Mouse (Mus musculus) spleen, postnatal 4 days (tissue): Measurements from ENCODE around the gene 1500015O10Rik.

Experiments used
- DNase-seq, 2 experiments: peaks; one replicate each; pipeline ENCODE4 v3.0.0; 2022; ENCODE audit warnings: low spot score in 2 of 2

1500015O10Rik gene

GRCm38 (mm10) chr1:43730491-43730924, at the start of gene 1500015O10Rik:
Gene 1500015O10Rik (plus strand): TSS chr1:43730602.
- no peak for DNase-seq

- no peak for DNase-seq
These were observed 40.4 kb upstream of the 1500015O10Rik start for GRCm38 (mm10) chr1:43689983-43690382.

- no peak for DNase-seq
These were observed 39.9 kb upstream of the 1500015O10Rik start for GRCm38 (mm10) chr1:43690507-43690906.

- no peak for DNase-seq
These were observed 36.3 kb upstream of the 1500015O10Rik start for GRCm38 (mm10) chr1:43694076-43694475.

- no peak for DNase-seq
These were observed 35.4 kb upstream of the 1500015O10Rik start for GRCm38 (mm10) chr1:43694851-43695545.

DNA sequence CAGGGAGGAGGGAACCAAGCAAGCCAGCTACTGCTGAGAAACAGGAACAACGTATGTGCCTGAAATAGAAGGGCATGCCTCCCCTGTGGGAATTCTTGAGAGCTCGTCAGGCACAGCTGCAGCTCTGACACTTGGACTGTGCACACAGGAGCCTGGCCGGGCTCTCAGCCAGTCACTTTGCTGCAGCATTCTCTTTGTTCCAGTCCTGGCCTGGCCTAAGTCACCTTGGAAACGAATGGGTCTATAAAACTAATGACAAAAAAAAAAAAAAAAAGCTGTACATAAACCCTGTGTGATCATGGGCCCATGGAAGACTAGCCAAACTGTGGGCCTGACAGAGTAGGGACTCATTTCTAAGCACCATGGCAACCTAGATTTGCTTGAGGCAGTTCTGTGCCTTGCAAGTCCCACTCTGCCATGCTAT, 31.8 kb upstream of the 1500015O10Rik start:
- DNase-seq, result no peak

DNA sequence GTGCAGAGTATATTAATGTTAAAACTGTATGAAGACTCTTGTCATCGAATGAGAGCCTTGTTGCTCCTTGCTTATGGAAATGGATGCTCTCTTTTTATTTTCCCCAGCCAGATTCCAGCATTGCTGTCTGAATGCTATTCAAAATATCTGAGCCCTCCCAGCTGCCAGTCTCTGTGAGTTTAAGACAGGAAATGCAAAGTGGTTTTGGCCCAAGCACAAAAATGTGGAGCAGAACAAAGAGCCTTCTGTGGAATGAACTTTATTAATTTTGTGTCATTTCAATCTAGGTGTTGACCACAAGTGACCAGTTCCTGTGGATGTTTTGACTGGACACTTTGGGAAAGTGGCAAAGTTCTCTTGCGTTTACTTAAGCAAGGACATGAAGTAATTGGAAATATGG, 15.6 kb upstream of the 1500015O10Rik start:
- no peak for DNase-seq

- no peak for DNase-seq
These were observed 12.4 kb upstream of the 1500015O10Rik start for GRCm38 (mm10) chr1:43717967-43718366.

- DNase-seq, result no peak
These were observed 11.6 kb upstream of the 1500015O10Rik start for GRCm38 (mm10) chr1:43718793-43719192.

- DNase-seq, result no peak
These were observed 7.9 kb upstream of the 1500015O10Rik start for GRCm38 (mm10) chr1:43722459-43722858.

DNA sequence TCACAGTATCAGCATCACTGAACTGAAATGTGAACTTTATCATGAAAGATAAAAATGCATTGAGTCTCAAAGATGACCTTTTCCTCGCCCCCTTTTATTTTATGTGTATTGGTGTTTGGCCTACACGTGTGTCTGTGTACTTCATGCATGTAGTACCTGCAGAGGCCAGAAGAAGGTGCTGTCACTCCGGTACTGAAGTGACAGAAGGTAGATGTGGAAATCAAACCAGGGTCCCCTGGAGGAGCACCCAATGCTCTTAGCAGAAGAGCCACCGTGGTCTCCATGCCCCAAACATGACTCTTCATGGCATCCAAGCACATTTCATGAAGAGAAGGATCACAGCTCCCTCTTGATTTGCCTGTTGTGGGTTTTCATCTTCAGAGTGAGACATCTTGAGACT, 1.7 kb downstream of the 1500015O10Rik start:
- DNase-seq, result no peak

DNA sequence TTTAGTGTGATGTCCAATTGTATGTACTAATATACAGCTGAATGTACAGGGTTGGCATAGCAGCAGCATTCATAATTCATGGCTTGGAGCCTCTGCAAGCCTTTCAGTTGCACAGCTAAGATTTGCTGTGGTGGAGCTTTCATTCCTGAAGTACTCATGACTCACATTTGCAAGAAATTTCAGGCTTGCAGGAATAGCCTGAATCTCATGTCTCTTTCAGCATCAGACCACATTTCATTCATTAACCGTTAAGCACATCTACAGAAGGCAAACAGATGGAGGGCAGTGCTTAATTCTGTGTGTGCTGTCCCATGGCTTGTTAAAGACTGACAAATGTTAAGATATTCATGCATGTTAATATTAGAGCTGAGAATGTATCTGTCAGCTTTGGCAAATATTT, 2.3 kb downstream of the 1500015O10Rik start:
- no peak for DNase-seq

DNA sequence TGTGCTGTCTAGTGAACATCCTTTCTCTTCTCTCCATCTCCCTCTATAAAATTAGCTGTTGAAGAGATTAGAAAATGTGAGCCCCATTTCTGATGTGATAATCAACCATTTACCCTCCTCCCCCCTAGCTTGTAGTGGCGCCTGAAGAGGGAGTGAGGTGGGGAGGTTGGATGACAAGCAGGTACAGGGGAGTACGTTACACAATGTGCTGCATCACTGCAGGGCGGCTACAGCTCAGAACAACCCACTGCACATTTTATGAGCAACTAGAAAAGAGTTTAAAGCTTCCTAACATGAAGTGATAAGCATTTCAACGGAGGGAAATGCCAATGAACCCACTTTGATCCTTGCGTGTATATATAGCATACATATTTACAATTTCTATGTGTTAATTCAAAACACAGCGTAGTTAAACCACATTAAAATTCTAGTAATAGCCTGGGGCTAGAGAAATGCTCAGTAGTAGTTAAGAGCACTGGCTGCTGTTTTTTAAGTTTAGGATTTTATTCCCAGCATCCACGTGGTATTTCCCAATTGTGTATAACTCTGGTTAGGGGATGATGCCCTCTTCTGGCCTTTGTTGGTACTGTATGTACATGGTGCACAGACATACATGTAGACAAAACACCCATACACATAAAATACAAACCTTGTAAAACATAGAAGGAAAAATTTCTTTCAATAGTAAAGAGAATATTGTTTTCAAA, 7.6 kb downstream of the 1500015O10Rik start:
- DNase-seq, result peak in 1 of 2 experiments; percentile 20

DNA sequence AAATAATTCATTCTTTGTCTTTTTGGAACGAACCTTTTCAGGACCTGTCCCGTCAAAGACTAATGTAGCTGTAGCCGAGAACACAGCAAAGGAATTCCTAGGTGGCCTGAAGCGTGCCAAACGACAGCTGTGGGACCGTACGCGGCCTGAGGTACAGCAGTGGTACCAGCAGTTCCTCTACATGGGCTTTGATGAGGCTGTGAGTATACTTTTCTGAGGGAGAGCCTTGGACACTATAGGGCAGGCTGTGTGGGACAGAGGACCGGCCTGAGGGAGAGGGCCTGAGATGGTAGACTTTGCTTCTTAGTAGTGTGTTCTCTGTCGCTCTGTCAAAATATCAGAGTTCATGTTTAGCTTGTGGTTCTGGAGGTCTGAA, 8.1 kb downstream of the 1500015O10Rik start:
- no peak for DNase-seq

DNA sequence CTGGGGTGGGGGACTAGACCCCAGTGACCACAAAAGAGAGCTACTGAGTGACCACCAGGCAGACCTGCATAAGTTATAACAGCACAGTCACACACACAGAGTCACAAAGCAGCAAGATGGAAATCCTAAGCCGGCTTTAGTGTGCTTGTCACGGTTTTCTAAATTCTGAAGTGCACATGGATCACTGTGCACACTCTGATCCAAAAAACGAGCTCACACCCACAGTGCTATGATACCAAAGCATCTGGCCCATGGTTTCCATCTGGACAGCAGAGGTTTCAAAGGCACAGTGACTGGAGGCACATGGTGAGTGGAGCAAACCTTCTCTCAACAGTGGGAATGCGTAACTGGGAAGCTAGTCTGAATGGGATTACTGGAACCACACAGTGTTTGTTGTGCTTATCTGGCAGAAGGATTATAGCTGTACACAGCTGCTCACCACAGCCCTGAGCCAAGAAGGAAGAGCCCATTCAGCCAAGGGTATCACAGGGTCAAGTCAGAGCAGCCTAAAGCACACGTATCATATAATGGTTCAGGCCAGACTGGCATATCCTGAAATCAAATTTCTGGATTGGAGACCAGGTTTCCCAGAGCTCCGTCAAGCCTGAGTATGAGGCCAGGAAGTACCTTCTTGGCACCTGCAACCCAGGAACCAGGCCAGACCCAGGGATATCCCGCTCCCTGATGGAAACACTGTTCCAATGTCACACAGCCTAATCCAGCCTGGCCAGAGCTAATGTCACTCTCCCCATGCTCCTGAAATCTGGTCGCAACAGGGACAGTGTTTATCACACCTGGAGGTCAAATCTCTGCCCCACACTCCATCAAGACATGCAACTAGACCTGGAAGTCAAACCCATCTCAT, 24.3 kb downstream of the 1500015O10Rik start:
- DNase-seq, result no peak

GRCm38 (mm10) chr1:43760085-43760484, 29.7 kb downstream of the 1500015O10Rik start:
- DNase-seq, result no peak

- DNase-seq, result no peak
These were observed 34.1 kb downstream of the 1500015O10Rik start for GRCm38 (mm10) chr1:43764481-43764880.

DNA sequence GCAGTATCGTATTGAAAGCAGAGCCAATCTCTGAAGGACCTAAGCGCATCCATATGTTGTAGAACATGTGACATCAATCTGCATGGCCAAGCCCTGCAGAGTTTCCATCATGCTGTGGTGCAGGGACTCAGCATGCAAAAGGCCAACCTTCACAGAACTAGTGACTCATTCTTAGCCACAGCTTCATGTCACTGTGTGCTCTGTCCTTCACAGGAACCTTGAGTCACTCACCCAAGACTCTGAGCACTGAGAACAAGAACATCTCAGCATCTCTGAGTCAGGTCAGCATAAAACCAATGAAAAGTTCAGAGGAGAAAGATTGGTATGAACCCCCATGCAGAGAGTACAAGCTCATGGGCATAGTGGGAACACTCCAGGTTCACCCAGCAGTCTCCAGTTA, 35.9 kb downstream of the 1500015O10Rik start:
- DNase-seq, result no peak

- DNase-seq, result no peak
These were observed 38.1 kb downstream of the 1500015O10Rik start for GRCm38 (mm10) chr1:43768385-43768990.

DNA sequence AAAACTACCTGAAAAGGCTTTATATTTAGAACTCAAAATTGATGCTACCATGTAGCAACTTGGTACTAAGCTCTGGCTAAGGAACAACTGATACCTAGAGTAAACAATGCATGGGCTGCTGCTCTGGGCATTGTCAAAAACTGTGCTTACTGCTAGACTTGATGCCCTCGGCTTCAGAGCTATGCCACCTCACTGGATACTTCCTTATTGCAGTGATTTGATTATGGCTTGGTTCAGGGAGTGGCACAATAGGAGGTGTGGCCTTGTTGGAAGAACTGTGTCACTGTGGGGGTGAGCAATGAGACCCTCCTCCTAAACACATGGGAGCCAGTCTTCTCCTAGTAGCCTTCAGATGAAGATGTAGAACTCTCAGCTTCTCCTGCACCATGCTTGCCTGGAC, 38.9 kb downstream of the 1500015O10Rik start:
- DNase-seq, result no peak

- DNase-seq, result no peak
These were observed 39.6 kb downstream of the 1500015O10Rik start for GRCm38 (mm10) chr1:43770032-43770431.

GRCm38 (mm10) chr1:43772694-43773093, 42.3 kb downstream of the 1500015O10Rik start:
- DNase-seq, result no peak
